Mouse (Mus musculus) megakaryocyte, embryonic 14.5 days (primary cell): ENCODE results near the gene Hcn4.

Experiments
- FLI1 ChIP-seq: IDR thresholded peaks from 2 replicates; pipeline ENCODE4 v1.6.1; 2012; ENCODE audit warnings: low read length, inconsistent platforms, mixed read lengths
- GATA1 ChIP-seq: IDR thresholded peaks from 3 replicates; pipeline ENCODE4 v1.6.1; 2012; ENCODE audit warnings: mixed read lengths, low read length, inconsistent platforms, borderline replicate concordance

DNA sequence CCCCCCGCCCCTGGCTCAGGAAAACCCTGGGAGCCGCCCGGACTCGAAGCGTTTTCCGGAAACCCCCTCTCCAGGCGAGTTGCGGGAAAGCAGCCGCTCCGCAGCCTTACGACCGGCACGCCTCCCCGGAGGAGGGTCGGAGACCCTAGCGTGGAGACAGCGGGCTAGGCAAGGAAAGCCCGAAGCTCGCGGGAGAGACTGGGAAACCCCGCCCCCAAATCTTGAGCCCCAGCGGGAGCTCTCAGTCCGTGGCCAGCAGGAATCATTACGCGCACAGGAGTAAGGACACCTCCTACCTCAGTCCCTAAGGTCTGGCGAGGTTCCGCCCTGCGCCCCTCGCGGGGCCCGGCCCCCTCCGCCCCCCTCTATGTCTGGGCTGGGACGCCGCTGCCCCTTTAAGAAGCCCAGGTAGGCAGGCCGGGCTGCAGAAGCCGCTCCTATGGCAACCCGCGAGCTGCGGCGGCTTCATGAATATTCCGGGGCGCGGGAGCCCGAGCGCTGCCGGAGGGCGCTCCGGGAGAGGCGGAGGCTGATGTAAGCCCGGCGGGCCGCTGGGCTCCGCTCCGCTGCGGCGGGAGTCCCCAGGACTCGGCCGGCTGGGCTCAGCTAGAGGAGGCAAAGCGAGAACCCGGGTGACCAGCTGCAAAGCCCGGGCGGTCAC is 651 bp upstream of the Hcn4 start:
- TF ChIP-seq FLI1 (no peak), GATA1 (no peak)
